Mouse (Mus musculus): ENCODE data around the gene Col9a3. TPM values are rescaled to one million over a fixed set of nuclear protein-coding genes. Genes with fewer than 3 reads are reported as not detected.

Gene Col9a3
- total RNA-seq, 2 experiments from 2014 or later = 23.4 to 26.5 TPM

Other genes with a start within 250 kb of the Col9a3 start
- gene Slco4a1, start 141.5 kb upstream of the Col9a3 start, total RNA-seq (2021) = 1 to 10 TPM; 1.5 TPM
- 10 to 100 TPM; 27.3 to 29.2 TPM for gene Ntsr1, start 97.8 kb upstream of the Col9a3 start, total RNA-seq (2021)
- 10 to 100 TPM; 18.9 to 20.1 TPM for gene Mrgbp, start 16.5 kb upstream of the Col9a3 start, total RNA-seq (2021)
- gene Ogfr, start 8.5 kb upstream of the Col9a3 start, total RNA-seq (2021) = 10 to 100 TPM; 67.3 to 77.1 TPM
- 1 to 10 TPM; 4.1 to 5.6 TPM for gene Tcfl5, start 44.9 kb downstream of the Col9a3 start, total RNA-seq (2021)
- gene Dido1, start 112.2 kb downstream of the Col9a3 start, total RNA-seq (2021) = 10 to 100 TPM; 56.0 to 56.3 TPM
- 10 to 100 TPM; 62.4 to 66.6 TPM for gene Gid8, start 112.3 kb downstream of the Col9a3 start, total RNA-seq (2021)
- under 1 TPM; 0.28 to 0.77 TPM for gene Slc17a9, start 127.5 kb downstream of the Col9a3 start, total RNA-seq (2021)
- gene Bhlhe23, start 179.1 kb downstream of the Col9a3 start, total RNA-seq (2021) = under 1 TPM; 0.30 to 0.45 TPM